Mouse (Mus musculus): Measurements from ENCODE around the gene Mycl.

GRCm38 (mm10) chr4:123026597-123026996 lies 31.1 kb downstream of the Mycl start:
- TF ChIP-seq CTCF (IDR thresholded peaks at IDR 0.05; ENCODE audit: insufficient read depth, low read length) (no peak), POLR2A (IDR thresholded peaks at IDR 0.05; ENCODE audit: borderline replicate concordance, extremely low read depth, low read depth, low read length) (no peak)

Measured in lung, adult 2 months (tissue).